Comparison of ENCODE assay signal across 9 mouse cellular contexts in the genomic region with DNA sequence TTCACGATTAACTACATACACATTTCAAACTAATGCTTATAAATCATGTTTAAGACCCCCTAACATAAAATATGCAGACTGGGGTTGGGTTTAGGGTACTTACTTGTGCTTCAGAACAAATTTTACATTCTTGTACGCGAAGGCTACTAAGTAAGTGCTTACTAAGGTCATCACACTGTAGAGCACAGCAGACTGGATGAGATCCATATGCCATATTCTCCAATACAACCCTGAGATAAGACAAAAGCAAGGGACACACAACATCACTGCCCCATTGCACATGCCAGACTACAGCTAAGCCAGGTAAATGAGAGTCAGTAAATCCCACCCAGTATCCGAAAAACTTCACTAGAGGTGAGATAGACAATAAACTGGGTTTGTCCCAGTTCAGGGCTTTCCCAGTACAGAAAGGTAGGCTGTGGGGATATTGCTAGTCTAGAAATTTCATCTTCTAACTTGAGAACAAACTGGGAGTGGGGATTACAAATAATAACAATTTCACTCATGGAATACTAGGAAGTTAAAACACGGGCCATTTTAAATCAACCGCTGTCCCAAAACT. TPM values are rescaled to one million over a fixed set of nuclear protein-coding genes. Genes with fewer than 3 reads are reported as not detected.
DNase-seq lines count a peak whose midpoint lies in the region; ATAC-seq and TF ChIP-seq lines count a peak whose summit lies in the region.
"Had no signal": no experiment of that assay in that cellular context is flagged by ENCODE, and none has a peak within 500 bp of the region (broad histone marks: within the 10 kb centered on the region; RNA-seq: fewer than 3 reads in every experiment).

No protein-coding gene starts in this region.

- no peak for TF ChIP-seq CTCF in thymus, adult 2 months (IDR thresholded peaks at IDR 0.05; ENCODE audit: borderline replicate concordance, control insufficient read depth, extremely low read depth, insufficient read depth, low read length, poor library complexity)
- TF ChIP-seq CTCF in liver, embryonic 14.5 days (IDR thresholded peaks at IDR 0.05; ENCODE audit: low read depth), result no peak

- no peak for TF ChIP-seq EP300 in liver, embryonic 14.5 days (IDR thresholded peaks at IDR 0.05; ENCODE audit: low read depth)

- no peak for DNase-seq in thymus, adult 2 months
- DNase-seq in thymus, adult 18-20 months, result no peak
- no peak for DNase-seq in liver, embryonic 14.5 days (ENCODE audit: low read depth in 3 of 3, low spot score in 3 of 3)
- DNase-seq in frontal cortex, postnatal 14 days (ENCODE audit: low spot score in 2 of 2), result no peak
- DNase-seq in spleen, postnatal 36 days (ENCODE audit: low spot score in 2 of 2), result no peak
- DNase-seq: gastrocnemius, postnatal 25 days had no signal

- no peaks in the 10 kb centered on the region for H3K27me3 ChIP-seq in erythroblast, embryonic 14.5 days (ENCODE audit: control insufficient read depth)
- H3K27me3 ChIP-seq in thymus, adult 2 months (ENCODE audit: control insufficient read depth, insufficient read depth, low read length), result no peaks in the 10 kb centered on the region
- no peaks in the 10 kb centered on the region for H3K27me3 ChIP-seq in liver, embryonic 14.5 days (ENCODE audit: control insufficient read depth, insufficient read depth, low read length)

- TF ChIP-seq POLR2A in thymus, adult 2 months (IDR thresholded peaks at IDR 0.05; ENCODE audit: control insufficient read depth, extremely low read depth, insufficient read depth, low read length, poor library complexity), result no peak

- ATAC-seq in erythroblast, adult 5-6 weeks (replicated peaks; ENCODE audit: low FRiP score, poor library complexity, severe bottlenecking), result no peak
- ATAC-seq in liver, embryonic 14.5 days (ENCODE audit: insufficient read depth), result no peak
- ATAC-seq in granulocyte monocyte progenitor cell, adult 5-6 weeks (replicated peaks; ENCODE audit: poor library complexity, severe bottlenecking), result no peak

- 47% methylated on average over 6 of the region's 6 CpGs for WGBS in thymus, adult 2 months
- 35% methylated on average over 6 of the region's 6 CpGs for WGBS in liver, embryonic 14.5 days (ENCODE audit: insufficient replicate concordance)

- peak overlapping the region; percentile 88 for H3K4me2 ChIP-seq in liver, embryonic 14.5 days (ENCODE audit: low read depth)

- peaks cover 39% of the 10 kb centered on the region for H3K36me3 ChIP-seq in erythroblast, embryonic 14.5 days (ENCODE audit: control insufficient read depth)
- H3K36me3 ChIP-seq in thymus, adult 2 months (ENCODE audit: control insufficient read depth, insufficient read depth, low read length), result peaks cover 35% of the 10 kb centered on the region
- H3K36me3 ChIP-seq in liver, embryonic 14.5 days (replicated peaks; ENCODE audit: control insufficient read depth, insufficient read depth, low read depth), result peaks cover 33% of the 10 kb centered on the region

- H3K9ac ChIP-seq in liver, embryonic 14.5 days (replicated peaks), result peak overlapping the region; percentile 92

- peak overlapping the region; percentile 92 for H3K4me3 ChIP-seq in erythroblast, embryonic 14.5 days (replicated peaks)
- H3K4me3 ChIP-seq in thymus, adult 2 months (ENCODE audit: control insufficient read depth, insufficient read depth, low read length), result peak overlapping the region; percentile 80
- peak overlapping the region; percentile 90 to 94 for H3K4me3 ChIP-seq in liver, embryonic 14.5 days (ENCODE audit: insufficient read depth in 1 of 2, low read depth in 2 of 2, low read length in 2 of 2)

- no peak overlapping the region for H3K27ac ChIP-seq in thymus, adult 2 months (ENCODE audit: control insufficient read depth, insufficient read depth, low read length)
- H3K27ac ChIP-seq in liver, embryonic 14.5 days, result no peak overlapping the region

- no peaks in the 10 kb centered on the region for H3K9me3 ChIP-seq in erythroblast, embryonic 14.5 days (ENCODE audit: control insufficient read depth, low read length)
- H3K9me3 ChIP-seq in liver, embryonic 14.5 days (ENCODE audit: control insufficient read depth, low read length), result no peaks in the 10 kb centered on the region

- peaks cover 16% of the 10 kb centered on the region for H3K4me1 ChIP-seq in erythroblast, embryonic 14.5 days (ENCODE audit: control insufficient read depth)
- no peaks in the 10 kb centered on the region for H3K4me1 ChIP-seq in thymus, adult 2 months (replicated peaks; ENCODE audit: control insufficient read depth, insufficient read depth, low read length)
- peaks cover 3 to 8% of the 10 kb centered on the region in 2 experiments; a peak in 2 of 4 replicates for H3K4me1 ChIP-seq in liver, embryonic 14.5 days (replicated peaks; ENCODE audit: control insufficient read depth in 2 of 2, insufficient read depth in 2 of 2, low read length in 1 of 2)

RNA-seq across cellular contexts. Expression of gene Ssr3, which starts 1.1 kb away (rescaled TPM):
- 0.71 and 0.87 TPM in 2 replicates for polyA plus RNA-seq in erythroblast, embryonic 14.5 days (2012)
- 85.9 and 89.7 TPM in 2 replicates for total RNA-seq in erythroblast, adult 5-6 weeks (2015; ENCODE audit: low replicate concordance)
- 72.2 and 81.8 TPM in 2 replicates for total RNA-seq in erythroblast, adult 5-6 weeks (2017; ENCODE audit: low replicate concordance)
- 49.9 and 55.2 TPM in 2 replicates for polyA plus RNA-seq in thymus, adult 2 months (2012; rRNA removed)
- 48.4 and 62.3 TPM in 2 replicates for polyA plus RNA-seq in liver, embryonic 14.5 days (2012; rRNA removed)
- polyA plus RNA-seq in liver, embryonic 14.5 days (2014; fragmentation: Nextera tagmentation; extraction: Ambion mirVana), result 116 and 120 TPM in 2 replicates
- 316 and 354 TPM in 2 replicates for total RNA-seq in granulocyte monocyte progenitor cell, adult 5-6 weeks (2014; fragmentation: Nextera tagmentation)
- 429 and 473 TPM in 2 replicates for total RNA-seq in granulocyte monocyte progenitor cell, adult 5-6 weeks (2017)

Comparison
In these comparisons a context has a peak if more than half of its experiments do, and no peak if none do; other contexts are left out.
1. RNA of gene Ssr3, which starts 1.1 kb away (polyA plus RNA-seq): 48.4 to 120 TPM in liver, embryonic 14.5 days and 49.9 to 55.2 TPM in thymus, adult 2 months; 0.71 to 0.87 TPM in erythroblast, embryonic 14.5 days; every median in the first group is over 10 times any median in the second.
2. Peak in every context shown above with its lines, with median percentiles within 50 percentile points of each other: H3K4me3 ChIP-seq.